Mouse (Mus musculus): Measurements from ENCODE around the gene Exoc2. TPM values are rescaled to one million over a fixed set of nuclear protein-coding genes. Genes with fewer than 3 reads are reported as not detected.

The Exoc2 gene
- polyA plus RNA-seq, 1 experiment from 2014 or later = 63.1 TPM

DNA sequence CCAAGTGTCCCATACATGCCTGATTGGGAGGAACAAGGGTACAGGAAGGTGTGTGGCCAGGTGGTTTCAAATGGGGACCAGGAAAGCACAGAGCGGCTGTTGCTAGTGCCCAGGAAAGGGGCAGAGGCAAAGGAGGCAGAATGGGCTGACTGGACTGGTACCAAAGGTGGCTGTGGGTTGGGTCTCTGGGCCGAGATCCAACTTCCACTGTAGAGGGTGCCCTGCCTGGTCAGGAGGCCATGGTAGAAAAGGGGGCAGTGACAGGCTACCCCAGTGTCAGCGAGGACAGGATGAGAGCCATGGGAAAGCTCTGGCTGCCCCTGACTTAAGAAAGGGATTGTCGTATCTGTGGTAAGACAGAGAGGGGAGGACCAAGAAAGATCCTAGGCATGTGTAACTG is 180.7 kb downstream of the Exoc2 start:
- no peak overlapping the region for H3K4me2 ChIP-seq (ENCODE audit: low read length)
- no peak overlapping the region for H3K27ac ChIP-seq (replicated peaks; ENCODE audit: low read depth, low read length)
- no peak for DNase-seq
- 90% methylated on average over 4 of the region's 4 CpGs for WGBS
- no peaks in the 10 kb centered on the region for H3K36me3 ChIP-seq (ENCODE audit: control insufficient read depth, insufficient read depth, low read length)
- H3K9me3 ChIP-seq (ENCODE audit: control insufficient read depth, low read length) = no peaks in the 10 kb centered on the region
- H3K4me3 ChIP-seq (replicated peaks; ENCODE audit: low read depth, low read length) = no peak overlapping the region
- H3K9ac ChIP-seq (replicated peaks; ENCODE audit: low read length) = no peak overlapping the region
- no peak for ATAC-seq (ENCODE audit: low FRiP score, low TSS enrichment)
- no peaks in the 10 kb centered on the region for H3K27me3 ChIP-seq (ENCODE audit: control insufficient read depth, insufficient read depth, low read length)
- H3K4me1 ChIP-seq (ENCODE audit: control insufficient read depth, insufficient read depth, low read length) = no peaks in the 10 kb centered on the region

DNA sequence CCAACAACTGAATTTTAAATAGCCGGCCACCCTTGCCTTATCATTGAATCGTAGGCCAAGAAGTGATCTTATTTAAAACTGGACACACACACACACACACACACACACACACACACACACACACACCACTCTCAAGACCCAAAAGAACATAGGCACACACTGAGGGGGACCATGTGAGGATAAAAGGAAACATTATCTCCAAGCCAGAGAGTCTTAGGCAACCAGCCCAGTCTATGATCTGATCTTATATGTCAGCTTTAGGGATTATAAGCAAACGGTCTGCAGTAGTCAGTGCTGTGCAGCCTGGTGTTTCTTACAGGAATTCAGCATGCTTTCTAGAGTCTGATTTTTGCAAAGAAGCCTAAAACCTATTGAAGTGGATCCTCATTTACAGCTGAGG is 181.2 kb downstream of the Exoc2 start:
- H3K9me3 ChIP-seq (ENCODE audit: control insufficient read depth, low read length) = no peaks in the 10 kb centered on the region
- no peak overlapping the region for H3K4me2 ChIP-seq (ENCODE audit: low read length)
- no peaks in the 10 kb centered on the region for H3K36me3 ChIP-seq (ENCODE audit: control insufficient read depth, insufficient read depth, low read length)
- no peak overlapping the region for H3K9ac ChIP-seq (replicated peaks; ENCODE audit: low read length)
- ATAC-seq (ENCODE audit: low FRiP score, low TSS enrichment) = no peak
- H3K27ac ChIP-seq (replicated peaks; ENCODE audit: low read depth, low read length) = no peak overlapping the region
- no peaks in the 10 kb centered on the region for H3K4me1 ChIP-seq (ENCODE audit: control insufficient read depth, insufficient read depth, low read length)
- no peaks in the 10 kb centered on the region for H3K27me3 ChIP-seq (ENCODE audit: control insufficient read depth, insufficient read depth, low read length)
- WGBS = 70% methylated on average over 3 of the region's 3 CpGs
- no peak overlapping the region for H3K4me3 ChIP-seq (replicated peaks; ENCODE audit: low read depth, low read length)
- DNase-seq = no peak

DNA sequence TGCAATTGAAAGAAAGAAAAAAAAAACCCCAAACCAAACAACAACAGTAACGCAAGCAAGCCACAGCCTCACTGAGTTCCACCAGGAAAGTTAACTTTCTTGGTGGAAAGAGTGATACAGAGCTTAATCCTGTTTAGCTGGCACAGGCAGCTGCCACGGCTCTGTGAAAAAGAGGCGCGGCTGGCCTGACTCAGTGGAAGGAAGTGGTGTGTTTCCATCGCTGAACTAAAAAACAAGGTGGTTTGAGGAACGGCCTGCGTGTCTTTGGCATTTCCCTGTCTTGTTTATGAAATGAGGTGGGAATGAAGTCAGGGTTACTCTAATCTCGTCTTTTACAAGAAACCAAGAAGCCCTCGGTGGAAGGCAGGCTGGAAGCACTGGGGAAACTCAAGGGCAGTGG is 181.6 kb downstream of the Exoc2 start:
- H3K4me2 ChIP-seq (ENCODE audit: low read length) = no peak overlapping the region
- H3K4me1 ChIP-seq (ENCODE audit: control insufficient read depth, insufficient read depth, low read length) = no peaks in the 10 kb centered on the region
- H3K36me3 ChIP-seq (ENCODE audit: control insufficient read depth, insufficient read depth, low read length) = no peaks in the 10 kb centered on the region
- no peak overlapping the region for H3K9ac ChIP-seq (replicated peaks; ENCODE audit: low read length)
- H3K4me3 ChIP-seq (replicated peaks; ENCODE audit: low read depth, low read length) = no peak overlapping the region
- no peaks in the 10 kb centered on the region for H3K27me3 ChIP-seq (ENCODE audit: control insufficient read depth, insufficient read depth, low read length)
- no peak overlapping the region for H3K27ac ChIP-seq (replicated peaks; ENCODE audit: low read depth, low read length)
- DNase-seq (no peak), ATAC-seq (ENCODE audit: low FRiP score, low TSS enrichment) (no peak)
- no peaks in the 10 kb centered on the region for H3K9me3 ChIP-seq (ENCODE audit: control insufficient read depth, low read length)
- 84% methylated on average over 9 of the region's 9 CpGs for WGBS

DNA sequence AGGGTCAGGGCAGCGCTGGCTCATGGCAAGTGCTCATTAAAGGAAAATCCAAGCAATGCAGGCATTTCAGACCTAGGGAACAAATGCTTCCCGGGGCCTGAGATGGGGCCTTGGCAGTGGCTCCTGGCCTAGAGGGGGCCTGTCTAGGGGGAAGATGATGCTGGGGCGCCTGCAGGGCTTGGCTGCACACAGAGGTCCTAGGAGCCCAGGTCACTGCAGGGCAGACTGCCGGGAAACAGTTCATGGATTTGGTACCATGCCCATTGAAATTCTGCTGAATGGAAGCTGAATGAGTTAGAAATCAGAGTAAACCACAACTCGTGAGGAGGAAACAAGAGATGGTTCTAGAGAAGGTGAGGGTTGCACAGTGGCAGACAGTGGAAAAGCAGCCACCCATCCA is 183.9 kb downstream of the Exoc2 start:
- Histone ChIP-seq H3K27me3 (ENCODE audit: control insufficient read depth, insufficient read depth, low read length) (no peaks in the 10 kb centered on the region), H3K4me1 (ENCODE audit: control insufficient read depth, insufficient read depth, low read length) (no peaks in the 10 kb centered on the region), H3K9ac (replicated peaks; ENCODE audit: low read length) (no peak overlapping the region), H3K27ac (replicated peaks; ENCODE audit: low read depth, low read length) (no peak overlapping the region), H3K9me3 (ENCODE audit: control insufficient read depth, low read length) (no peaks in the 10 kb centered on the region), H3K4me3 (replicated peaks; ENCODE audit: low read depth, low read length) (no peak overlapping the region), H3K36me3 (ENCODE audit: control insufficient read depth, insufficient read depth, low read length) (no peaks in the 10 kb centered on the region), H3K4me2 (ENCODE audit: low read length) (no peak overlapping the region)
- WGBS = 63% methylated on average over 5 of the region's 5 CpGs
- DNase-seq (no peak), ATAC-seq (ENCODE audit: low FRiP score, low TSS enrichment) (no peak)

DNA sequence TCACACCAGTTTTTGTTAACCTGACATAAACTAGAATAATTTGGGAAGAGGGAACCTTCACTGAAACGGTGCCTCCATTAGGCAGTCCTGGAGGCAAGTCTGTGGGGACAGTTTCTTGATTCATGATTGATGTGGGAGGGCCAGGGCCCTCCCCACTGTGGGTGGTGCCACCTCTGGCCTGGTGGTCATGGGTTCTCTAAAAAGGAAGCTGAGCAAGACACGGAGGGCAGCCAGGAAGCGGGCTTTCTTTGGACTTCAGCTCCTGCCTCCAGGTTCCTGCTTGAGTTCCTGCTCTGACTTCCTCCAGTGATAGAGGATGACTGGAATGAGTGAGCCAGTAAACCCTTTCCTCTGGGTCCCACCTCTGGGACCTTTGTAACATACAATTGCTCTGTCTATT is 185.5 kb downstream of the Exoc2 start:
- no peak overlapping the region for H3K4me2 ChIP-seq (ENCODE audit: low read length)
- 91% methylated on average over 3 of the region's 3 CpGs for WGBS
- DNase-seq (no peak), ATAC-seq (ENCODE audit: low FRiP score, low TSS enrichment) (no peak)
- no peaks in the 10 kb centered on the region for H3K9me3 ChIP-seq (ENCODE audit: control insufficient read depth, low read length)
- no peaks in the 10 kb centered on the region for H3K27me3 ChIP-seq (ENCODE audit: control insufficient read depth, insufficient read depth, low read length)
- H3K27ac ChIP-seq (replicated peaks; ENCODE audit: low read depth, low read length) = no peak overlapping the region
- no peak overlapping the region for H3K4me3 ChIP-seq (replicated peaks; ENCODE audit: low read depth, low read length)
- no peaks in the 10 kb centered on the region for H3K4me1 ChIP-seq (ENCODE audit: control insufficient read depth, insufficient read depth, low read length)
- no peak overlapping the region for H3K9ac ChIP-seq (replicated peaks; ENCODE audit: low read length)
- no peaks in the 10 kb centered on the region for H3K36me3 ChIP-seq (ENCODE audit: control insufficient read depth, insufficient read depth, low read length)

DNA sequence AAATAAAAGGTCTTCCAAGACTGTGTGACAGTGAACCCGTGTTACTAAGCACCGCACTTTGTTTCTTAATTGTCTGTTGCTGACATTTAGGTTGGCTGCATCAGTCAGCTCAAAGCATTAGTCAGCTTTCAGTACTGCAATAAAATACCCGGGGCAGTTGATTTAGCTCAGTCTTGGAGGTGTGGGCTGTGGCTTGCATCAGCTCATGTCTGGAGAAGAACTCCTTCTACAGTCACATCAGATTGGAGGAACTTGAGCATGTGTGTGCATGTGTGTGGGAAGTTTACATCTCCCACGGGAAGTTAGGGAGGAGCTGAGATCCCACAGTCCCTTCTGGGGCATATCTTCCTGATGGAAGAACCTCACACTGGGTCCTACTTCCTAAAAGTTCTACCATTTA is 185.9 kb downstream of the Exoc2 start:
- no peak for DNase-seq
- WGBS = 91% methylated on average over 4 of the region's 4 CpGs
- Histone ChIP-seq H3K9me3 (ENCODE audit: control insufficient read depth, low read length) (no peaks in the 10 kb centered on the region), H3K27me3 (ENCODE audit: control insufficient read depth, insufficient read depth, low read length) (no peaks in the 10 kb centered on the region), H3K4me3 (replicated peaks; ENCODE audit: low read depth, low read length) (no peak overlapping the region), H3K36me3 (ENCODE audit: control insufficient read depth, insufficient read depth, low read length) (no peaks in the 10 kb centered on the region), H3K9ac (replicated peaks; ENCODE audit: low read length) (no peak overlapping the region), H3K4me1 (ENCODE audit: control insufficient read depth, insufficient read depth, low read length) (no peaks in the 10 kb centered on the region), H3K27ac (replicated peaks; ENCODE audit: low read depth, low read length) (no peak overlapping the region), H3K4me2 (ENCODE audit: low read length) (no peak overlapping the region)
- no peak for ATAC-seq (ENCODE audit: low FRiP score, low TSS enrichment)

DNA sequence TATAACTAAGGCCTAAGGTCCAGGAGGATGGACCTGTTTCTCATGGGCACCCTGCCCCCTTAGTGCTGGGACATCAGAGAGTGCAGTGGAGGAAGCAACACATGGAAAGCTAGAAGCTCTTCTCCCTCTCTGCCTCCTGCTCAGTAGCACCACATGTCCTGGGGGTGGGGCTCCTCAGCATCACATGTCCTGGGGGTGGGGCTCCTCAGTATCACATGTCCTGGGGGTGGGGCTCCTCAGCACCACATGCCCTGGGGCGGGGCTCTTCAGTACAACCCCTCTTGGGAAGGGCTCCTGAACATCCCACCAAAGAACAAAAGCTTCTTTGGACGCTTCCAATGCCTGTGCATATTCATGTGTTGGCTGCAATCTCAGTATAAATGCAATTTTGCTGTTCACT is 186.3 kb downstream of the Exoc2 start:
- no peak for DNase-seq
- Histone ChIP-seq H3K27me3 (ENCODE audit: control insufficient read depth, insufficient read depth, low read length) (no peaks in the 10 kb centered on the region), H3K4me1 (ENCODE audit: control insufficient read depth, insufficient read depth, low read length) (no peaks in the 10 kb centered on the region), H3K27ac (replicated peaks; ENCODE audit: low read depth, low read length) (no peak overlapping the region), H3K4me2 (ENCODE audit: low read length) (no peak overlapping the region), H3K9ac (replicated peaks; ENCODE audit: low read length) (no peak overlapping the region), H3K4me3 (replicated peaks; ENCODE audit: low read depth, low read length) (no peak overlapping the region), H3K36me3 (ENCODE audit: control insufficient read depth, insufficient read depth, low read length) (no peaks in the 10 kb centered on the region), H3K9me3 (ENCODE audit: control insufficient read depth, low read length) (no peaks in the 10 kb centered on the region)
- no peak for ATAC-seq (ENCODE audit: low FRiP score, low TSS enrichment)
- 75% methylated on average over 2 of the region's 2 CpGs for WGBS

DNA sequence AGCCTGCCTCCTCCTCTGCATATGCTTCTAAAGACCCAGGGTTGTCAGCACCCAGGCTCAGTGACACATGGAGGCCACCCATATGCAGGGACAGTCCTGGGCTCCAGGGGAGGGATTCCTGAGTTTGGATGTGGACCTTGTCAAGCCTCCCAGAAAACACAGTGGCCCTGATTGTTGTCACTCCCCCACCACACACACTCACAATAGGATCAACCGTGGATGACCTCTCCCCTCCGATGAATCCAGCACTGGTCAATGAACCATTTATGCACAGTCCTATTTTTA is 186.9 kb downstream of the Exoc2 start:
- H3K36me3 ChIP-seq (ENCODE audit: control insufficient read depth, insufficient read depth, low read length) = no peaks in the 10 kb centered on the region
- no peak overlapping the region for H3K4me3 ChIP-seq (replicated peaks; ENCODE audit: low read depth, low read length)
- H3K27me3 ChIP-seq (ENCODE audit: control insufficient read depth, insufficient read depth, low read length) = no peaks in the 10 kb centered on the region
- no peak for ATAC-seq (ENCODE audit: low FRiP score, low TSS enrichment)
- 41% methylated on average over 2 of the region's 2 CpGs for WGBS
- H3K4me1 ChIP-seq (ENCODE audit: control insufficient read depth, insufficient read depth, low read length) = no peaks in the 10 kb centered on the region
- H3K4me2 ChIP-seq (ENCODE audit: low read length) = no peak overlapping the region
- no peak overlapping the region for H3K9ac ChIP-seq (replicated peaks; ENCODE audit: low read length)
- no peak for DNase-seq
- H3K9me3 ChIP-seq (ENCODE audit: control insufficient read depth, low read length) = no peaks in the 10 kb centered on the region
- H3K27ac ChIP-seq (replicated peaks; ENCODE audit: low read depth, low read length) = no peak overlapping the region

DNA sequence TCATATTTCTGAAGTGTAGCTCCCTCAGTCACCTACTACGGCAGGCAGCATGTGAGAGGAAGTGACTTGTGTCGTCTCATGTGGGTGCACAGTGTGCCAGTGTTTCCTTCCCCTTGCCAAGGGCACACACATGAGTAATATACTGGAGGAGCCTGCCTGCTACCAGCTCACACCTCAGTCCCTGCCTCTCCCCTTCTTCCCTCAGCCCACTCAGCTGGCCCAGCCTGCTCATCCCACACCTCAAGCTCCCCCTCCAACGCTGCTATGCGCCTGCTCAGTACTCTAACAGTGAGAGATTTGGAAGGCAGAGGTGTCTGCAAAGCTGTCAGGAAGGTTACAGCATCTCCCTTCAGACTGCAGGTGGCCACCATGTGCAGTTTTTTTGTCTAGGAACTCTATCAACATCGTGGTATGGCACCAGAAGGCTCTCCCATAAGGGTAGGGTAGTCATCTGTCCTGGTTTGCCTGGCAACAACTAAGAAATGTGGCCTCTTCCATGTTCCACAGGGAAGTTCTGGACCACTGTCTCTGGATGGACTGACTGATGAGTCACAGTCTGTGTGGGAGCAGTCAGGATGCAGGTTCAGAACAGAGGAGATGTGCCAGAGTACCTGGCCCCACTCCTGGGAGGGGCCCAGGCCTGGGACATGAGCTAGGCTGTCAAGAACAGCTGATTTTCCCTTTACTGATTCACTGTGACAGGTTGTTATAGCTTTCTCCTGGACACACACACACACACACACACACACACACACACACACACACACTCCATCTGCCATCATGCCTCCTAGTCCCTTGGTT is 187.5 kb downstream of the Exoc2 start:
- Histone ChIP-seq H3K36me3 (ENCODE audit: control insufficient read depth, insufficient read depth, low read length) (no peaks in the 10 kb centered on the region), H3K4me2 (ENCODE audit: low read length) (no peak overlapping the region), H3K9me3 (ENCODE audit: control insufficient read depth, low read length) (no peaks in the 10 kb centered on the region), H3K9ac (replicated peaks; ENCODE audit: low read length) (no peak overlapping the region), H3K27ac (replicated peaks; ENCODE audit: low read depth, low read length) (no peak overlapping the region), H3K27me3 (ENCODE audit: control insufficient read depth, insufficient read depth, low read length) (no peaks in the 10 kb centered on the region), H3K4me3 (replicated peaks; ENCODE audit: low read depth, low read length) (no peak overlapping the region), H3K4me1 (ENCODE audit: control insufficient read depth, insufficient read depth, low read length) (no peaks in the 10 kb centered on the region)
- DNase-seq (no peak), ATAC-seq (ENCODE audit: low FRiP score, low TSS enrichment) (0 out of 2 replicates have a peak, but pooled peaks have one; percentile 18)
- WGBS = 87% methylated on average over 5 of the region's 5 CpGs

Measured in midbrain, embryonic 14.5 days (tissue).